Comparison of ENCODE assay signal across 8 mouse cellular contexts in the genomic region with DNA sequence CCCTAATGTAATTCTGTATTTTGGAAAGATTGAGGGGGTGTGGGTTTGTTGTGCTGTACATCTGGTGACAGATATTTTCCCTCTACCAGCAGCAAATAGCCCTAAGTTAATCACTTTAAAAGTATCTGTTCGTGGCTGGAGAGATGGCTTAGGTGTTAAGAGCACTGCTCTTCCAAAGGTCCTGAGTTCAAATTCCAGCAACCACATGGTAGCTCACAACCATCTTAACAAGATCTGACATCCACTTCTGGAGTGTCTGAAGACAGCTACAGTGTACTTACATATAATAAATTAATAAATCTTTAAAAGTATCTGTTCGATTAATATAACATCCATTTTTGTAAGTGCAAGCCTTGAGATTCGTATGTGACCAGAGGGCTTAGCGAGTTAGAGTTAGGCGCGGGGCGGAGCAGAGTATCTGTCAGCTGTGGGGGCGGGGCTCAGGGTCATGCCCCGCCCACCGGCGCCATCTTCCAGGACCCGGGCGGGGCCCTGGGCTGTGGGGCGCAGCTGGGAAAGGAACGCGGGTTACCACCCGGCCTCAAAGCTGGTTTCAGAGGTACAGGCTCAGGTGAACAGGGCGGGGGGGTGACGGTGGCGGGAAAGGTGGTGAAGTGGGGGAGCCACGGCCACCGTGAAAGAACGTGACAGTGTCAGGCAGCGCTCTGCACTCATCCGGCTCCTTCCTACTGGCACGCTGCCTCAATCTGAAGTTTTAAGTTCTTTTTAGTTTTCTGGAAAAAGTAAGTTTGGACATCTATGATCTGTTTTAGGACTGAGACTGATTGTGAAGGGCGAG. TPM values are rescaled to one million over a fixed set of nuclear protein-coding genes. Genes with fewer than 3 reads are reported as not detected.
DNase-seq lines count a peak whose midpoint lies in the region; ATAC-seq and TF ChIP-seq lines count a peak whose summit lies in the region.

A gene (plus strand): TSS at position 440 of the 799 bp plus-strand sequence.

- no peaks in the 10 kb centered on the region for H3K27me3 ChIP-seq in C2C12 (ENCODE audit: control insufficient read depth, insufficient read depth, insufficient read length)
- H3K27me3 ChIP-seq in erythroblast, embryonic 14.5 days (ENCODE audit: control insufficient read depth): no peaks in the 10 kb centered on the region
- no peaks in the 10 kb centered on the region for H3K27me3 ChIP-seq in heart, embryonic 12.5 days (replicated peaks)
- no peaks in the 10 kb centered on the region for H3K27me3 ChIP-seq in kidney, postnatal 0 days (ENCODE audit: insufficient read depth, low read length)
- H3K27me3 ChIP-seq in liver, embryonic 11.5 days (replicated peaks; ENCODE audit: control insufficient read depth, insufficient read depth, low read length): no peaks in the 10 kb centered on the region
- H3K27me3 ChIP-seq in stomach, embryonic 14.5 days (ENCODE audit: control insufficient read depth, insufficient read depth, low read length): no peaks in the 10 kb centered on the region

- peak within 1 kb of the TSS; percentile 84 for H3K4me2 ChIP-seq in heart, embryonic 12.5 days
- peak within 1 kb of the TSS; percentile 67 for H3K4me2 ChIP-seq in kidney, postnatal 0 days (ENCODE audit: low read length)
- peak within 1 kb of the TSS; percentile 86 for H3K4me2 ChIP-seq in liver, embryonic 11.5 days
- peak within 1 kb of the TSS; percentile 76 for H3K4me2 ChIP-seq in stomach, embryonic 14.5 days (replicated peaks; ENCODE audit: low read depth, low read length)

- H3K36me3 ChIP-seq in C2C12 (ENCODE audit: control insufficient read depth, insufficient read depth): peaks cover 44% of the 10 kb centered on the region
- H3K36me3 ChIP-seq in erythroblast, embryonic 14.5 days (ENCODE audit: control insufficient read depth): peaks cover 66% of the 10 kb centered on the region
- H3K36me3 ChIP-seq in heart, embryonic 12.5 days: peaks cover 48% of the 10 kb centered on the region
- H3K36me3 ChIP-seq in kidney, postnatal 0 days (ENCODE audit: insufficient read depth, low read length): peaks cover 26% of the 10 kb centered on the region
- H3K36me3 ChIP-seq in liver, embryonic 11.5 days (ENCODE audit: control insufficient read depth, insufficient read depth, low read length): peaks cover 20% of the 10 kb centered on the region
- peaks cover 43% of the 10 kb centered on the region for H3K36me3 ChIP-seq in stomach, embryonic 14.5 days (ENCODE audit: control insufficient read depth, insufficient read depth, low read length)

- H3ac ChIP-seq in C2C12 (ENCODE audit: control insufficient read depth, insufficient read length, low read depth): peak within 1 kb of the TSS; percentile 77

- H3K4me3 ChIP-seq in C2C12 (ENCODE audit: insufficient read depth, poor library complexity, severe bottlenecking): peak within 1 kb of the TSS; percentile 37
- peak within 1 kb of the TSS; percentile 85 for H3K4me3 ChIP-seq in erythroblast, embryonic 14.5 days (replicated peaks)
- peak within 1 kb of the TSS; percentile 75 for H3K4me3 ChIP-seq in heart, embryonic 12.5 days
- H3K4me3 ChIP-seq in kidney, postnatal 0 days (replicated peaks; ENCODE audit: low read depth, low read length): peak within 1 kb of the TSS; percentile 80
- peak within 1 kb of the TSS; percentile 77 for H3K4me3 ChIP-seq in liver, embryonic 11.5 days (ENCODE audit: low read depth, low read length)
- peak within 1 kb of the TSS; percentile 73 for H3K4me3 ChIP-seq in stomach, embryonic 14.5 days (ENCODE audit: low read depth, low read length)

- no peak for TF ChIP-seq CTCF in C2C12 (IDR thresholded peaks at IDR 0.05; ENCODE audit: control insufficient read depth, insufficient read depth, insufficient read length)
- TF ChIP-seq CTCF in brain, embryonic 14.5 days (IDR thresholded peaks at IDR 0.05; ENCODE audit: borderline replicate concordance, extremely low read depth, insufficient read depth, insufficient read length): no peak
- no peak for TF ChIP-seq CTCF in kidney, postnatal 0 days (IDR thresholded peaks at IDR 0.05; ENCODE audit: low read depth)

- peak within 1 kb of the TSS; percentile 80 for H3K9ac ChIP-seq in heart, embryonic 12.5 days
- H3K9ac ChIP-seq in kidney, postnatal 0 days (ENCODE audit: low read depth, low read length): peak within 1 kb of the TSS; percentile 69
- H3K9ac ChIP-seq in liver, embryonic 11.5 days (ENCODE audit: low read depth, low read length): peak within 1 kb of the TSS; percentile 79
- peak within 1 kb of the TSS; percentile 69 for H3K9ac ChIP-seq in stomach, embryonic 14.5 days (replicated peaks; ENCODE audit: low read depth, low read length)

- peaks cover 3% of the 10 kb centered on the region for H3K79me3 ChIP-seq in C2C12 (ENCODE audit: low read depth)

- peak; percentile 90 for DNase-seq in brain, embryonic 14.5 days (ENCODE audit: low read depth)
- DNase-seq in kidney, postnatal 0 days (ENCODE audit: low spot score): peak; percentile 96
- DNase-seq in liver, embryonic 11.5 days (ENCODE audit: low spot score): peak; percentile 88
- DNase-seq in naive thymus-derived CD4-positive, alpha-beta T cell, adult 2 months (ENCODE audit: low read depth): peak; percentile 92

- H3K27ac ChIP-seq in heart, embryonic 12.5 days (ENCODE audit: poor library complexity, severe bottlenecking): peak within 1 kb of the TSS; percentile 80
- H3K27ac ChIP-seq in kidney, postnatal 0 days: peak within 1 kb of the TSS; percentile 79
- peak within 1 kb of the TSS; percentile 67 for H3K27ac ChIP-seq in liver, embryonic 11.5 days (ENCODE audit: low read depth, low read length)
- peak within 1 kb of the TSS; percentile 82 for H3K27ac ChIP-seq in stomach, embryonic 14.5 days (ENCODE audit: low read length)

- H3K4me1 ChIP-seq in erythroblast, embryonic 14.5 days (ENCODE audit: control insufficient read depth): peaks cover 32% of the 10 kb centered on the region
- H3K4me1 ChIP-seq in heart, embryonic 12.5 days (replicated peaks): peaks cover 21% of the 10 kb centered on the region
- 0 out of 2 replicates have a peak, but pooled peaks cover 8% of the 10 kb centered on the region for H3K4me1 ChIP-seq in kidney, postnatal 0 days (replicated peaks; ENCODE audit: insufficient read depth, low read length)
- H3K4me1 ChIP-seq in liver, embryonic 11.5 days (replicated peaks; ENCODE audit: control insufficient read depth, insufficient read depth, low read length): peaks cover 4% of the 10 kb centered on the region
- H3K4me1 ChIP-seq in stomach, embryonic 14.5 days (ENCODE audit: control insufficient read depth, insufficient read depth, low read length): peaks cover 11% of the 10 kb centered on the region

- peaks cover 11% of the 10 kb centered on the region for H3K79me2 ChIP-seq in C2C12 (ENCODE audit: control insufficient read depth, insufficient read depth)

- WGBS in heart, embryonic 12.5 days: 2% methylated on average over 27 of the region's 27 CpGs
- WGBS in kidney, postnatal 0 days: 2% methylated on average over 27 of the region's 27 CpGs
- 2% methylated on average over 27 of the region's 27 CpGs for WGBS in liver, embryonic 11.5 days
- 2% methylated on average over 27 of the region's 27 CpGs for WGBS in stomach, embryonic 14.5 days

- no peaks in the 10 kb centered on the region for H3K9me3 ChIP-seq in erythroblast, embryonic 14.5 days (ENCODE audit: control insufficient read depth, low read length)
- H3K9me3 ChIP-seq in heart, embryonic 12.5 days (replicated peaks): no peaks in the 10 kb centered on the region
- no peaks in the 10 kb centered on the region for H3K9me3 ChIP-seq in kidney, postnatal 0 days (replicated peaks; ENCODE audit: low read length)
- H3K9me3 ChIP-seq in liver, embryonic 11.5 days (ENCODE audit: control insufficient read depth, low read length): no peaks in the 10 kb centered on the region
- no peaks in the 10 kb centered on the region for H3K9me3 ChIP-seq in stomach, embryonic 14.5 days (ENCODE audit: control insufficient read depth, low read depth, low read length)

- TF ChIP-seq POLR2A in brain, embryonic 14.5 days (IDR thresholded peaks at IDR 0.05; ENCODE audit: borderline replicate concordance, extremely low read depth, insufficient read depth, insufficient read length, poor library complexity, severe bottlenecking): peak; percentile 43; the same call in 1 of the 2 replicates

- ATAC-seq in heart, embryonic 12.5 days (ENCODE audit: insufficient number of reproducible peaks, low FRiP score): peak; percentile 91
- ATAC-seq in kidney, postnatal 0 days (replicated peaks; ENCODE audit: low FRiP score, low read depth): peak; percentile 84
- peak; percentile 96 for ATAC-seq in liver, embryonic 11.5 days (replicated peaks; ENCODE audit: low FRiP score)
- peak; percentile 94 for ATAC-seq in stomach, embryonic 14.5 days (ENCODE audit: insufficient number of reproducible peaks, insufficient read depth, low FRiP score, low read depth)

TF ChIP-seq in C2C12, 6 proteins besides CTCF, POLR2A, EP300 and RAD21:
- TF ChIP-seq MYOG (IDR thresholded peaks at IDR 0.05; ENCODE audit: control insufficient read depth, extremely low read depth, insufficient read length) (no peak), CEBPB (IDR thresholded peaks at IDR 0.05; ENCODE audit: low read depth) (no peak), USF1 (IDR thresholded peaks at IDR 0.05; ENCODE audit: low read depth) (no peak), MYOD1 (IDR thresholded peaks at IDR 0.05; ENCODE audit: control insufficient read depth, insufficient read length, low read depth) (no peak), MAX (IDR thresholded peaks at IDR 0.05) (no peak), FOSL1 (IDR thresholded peaks at IDR 0.05; ENCODE audit: insufficient read depth, low read length, poor library complexity, severe bottlenecking) (no peak)

RNA-seq across cellular contexts. Expression of the gene that starts here (rescaled TPM):
- polyA plus RNA-seq in C2C12 (2012; fragmentation: generic; extraction: Trizol): 42.5 TPM
- 45.2 and 49.2 TPM in 2 replicates for polyA plus RNA-seq in brain, embryonic 14.5 days (2012; rRNA removed)
- polyA plus RNA-seq in erythroblast, embryonic 14.5 days (2012): 3.6 and 4.6 TPM in 2 replicates
- polyA plus RNA-seq in heart, embryonic 12.5 days (2016; fragmentation: Nextera tagmentation; extraction: Ambion mirVana): 45.9 and 46.5 TPM in 2 replicates
- polyA plus RNA-seq in kidney, postnatal 0 days (2015; fragmentation: Nextera tagmentation; extraction: Ambion mirVana): 58.6 and 62.5 TPM in 2 replicates
- polyA plus RNA-seq in liver, embryonic 11.5 days (2014; fragmentation: Nextera tagmentation; extraction: Ambion mirVana): 33.9 and 34.4 TPM in 2 replicates
- 63.4 and 73.9 TPM in 2 replicates for polyA plus RNA-seq in stomach, embryonic 14.5 days (2014; fragmentation: Nextera tagmentation; extraction: Ambion mirVana)

Comparison
In these comparisons a context has a peak if more than half of its experiments do, and no peak if none do; other contexts are left out.
1. Peak in every context shown above with its lines: DNase-seq, ATAC-seq, H3K4me3 ChIP-seq and H3K27ac ChIP-seq.